Mouse (Mus musculus): ENCODE data around the gene Zfp324.
"Not testable (repeated sequence)": the region's sequence is repeated elsewhere in the genome, so short reads cannot be mapped to it uniquely, and the experiment has no call there.

Zfp324 gene

DNA sequence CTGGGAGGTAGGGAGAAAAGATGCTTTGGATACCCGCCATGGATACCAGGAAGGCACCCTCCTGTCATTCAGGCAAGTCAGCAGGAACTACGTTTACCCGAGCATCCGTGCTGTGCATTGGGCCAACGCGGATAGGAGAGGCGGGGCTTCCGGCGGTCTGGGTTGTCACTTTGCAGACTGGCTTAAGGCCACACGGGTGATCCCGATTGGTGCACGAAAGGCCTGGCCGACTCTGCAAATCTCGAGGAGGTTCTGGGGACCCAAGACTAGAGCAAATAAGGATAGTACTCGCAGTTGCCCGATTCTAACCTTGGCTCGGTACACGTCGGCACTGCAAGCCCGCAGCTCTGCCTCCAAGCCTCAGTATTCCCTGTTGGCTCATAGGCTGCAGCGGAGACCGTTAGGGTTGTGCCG, at the start of gene Zfp324:
Zfp324 (plus strand) TSS at position 161 of the 414 bp plus-strand sequence.
- DNase-seq (ENCODE audit: low spot score) = peak; percentile 72

DNA sequence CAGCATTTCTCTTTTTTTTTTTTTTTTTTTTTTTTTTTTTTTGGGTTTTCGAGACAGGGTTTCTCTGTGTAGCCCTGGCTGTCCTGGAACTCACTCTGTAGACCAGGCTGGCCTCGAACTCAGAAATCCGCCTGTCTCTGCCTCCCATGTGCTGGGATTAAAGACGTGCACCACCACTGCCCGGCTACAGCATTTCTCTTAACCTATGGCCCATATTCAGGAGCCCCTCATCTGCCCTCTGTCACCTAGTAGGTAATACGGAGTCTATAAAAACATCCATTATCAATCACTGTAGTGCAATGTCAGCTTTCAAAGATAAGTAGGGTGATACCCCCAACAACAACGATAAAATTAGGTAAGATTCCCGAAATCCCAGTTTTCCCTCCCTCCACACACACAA, 45.1 kb upstream of the Zfp324 start:
- not testable (repeated sequence) for DNase-seq (ENCODE audit: low spot score)

DNA sequence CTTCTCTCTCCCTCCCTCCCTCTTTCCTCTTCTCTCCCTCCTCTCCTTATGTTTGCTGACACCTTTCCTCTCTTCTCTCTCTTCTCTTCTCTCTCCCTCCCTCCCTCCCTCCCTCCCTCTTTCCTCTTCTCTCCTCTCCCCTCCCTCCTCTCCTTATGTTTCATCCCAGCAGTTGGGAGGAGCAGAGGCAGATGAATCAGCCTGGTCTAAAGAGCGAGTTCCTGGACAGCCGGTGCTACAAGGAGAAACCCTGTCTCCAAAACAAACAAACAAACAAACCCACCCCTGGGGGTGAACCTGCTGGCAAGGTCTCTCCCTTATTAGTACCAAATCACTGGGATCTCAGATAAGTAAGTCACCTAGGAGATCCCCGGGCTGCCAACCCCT, 44.3 kb upstream of the Zfp324 start:
- DNase-seq (ENCODE audit: low spot score) = no peak

DNA sequence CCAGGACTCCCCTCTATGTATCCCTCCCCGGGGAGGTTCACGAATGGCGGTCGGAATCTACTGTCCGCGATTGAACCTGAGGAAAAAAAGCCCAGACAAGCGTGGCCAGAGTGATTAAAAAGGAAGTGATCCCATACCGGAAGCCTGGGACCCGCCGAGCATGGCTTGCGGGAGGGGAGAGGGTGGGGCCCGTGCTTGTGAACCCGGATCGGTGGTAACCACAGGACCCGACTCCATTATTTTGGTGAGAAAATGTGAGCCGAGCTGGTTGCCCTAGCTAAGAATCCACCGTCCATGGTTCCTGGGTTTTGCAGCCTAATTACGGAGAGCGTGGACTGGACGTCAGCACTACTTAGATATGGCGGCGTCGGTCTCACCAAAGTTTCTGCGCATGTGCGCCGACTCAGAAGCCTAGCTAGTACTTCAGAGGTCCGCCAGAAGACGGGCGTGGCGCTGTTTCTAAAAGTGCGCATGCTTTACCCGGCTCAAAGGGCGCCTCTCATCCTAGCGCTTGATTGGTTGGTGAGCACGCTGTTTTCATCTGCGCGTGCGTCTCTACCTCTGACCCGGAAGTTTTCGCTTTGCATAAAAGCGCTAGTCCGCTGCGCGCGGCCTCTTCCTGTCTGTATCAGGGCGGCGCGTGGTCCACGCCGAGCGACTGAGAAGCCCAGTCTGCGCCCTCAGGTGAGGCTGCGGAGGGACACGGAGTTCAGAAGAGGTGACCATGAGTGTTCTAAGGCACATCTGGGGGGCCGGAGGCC, 43.8 kb upstream of the Zfp324 start, which contains the start of gene Rps5:
Rps5 (plus strand) TSS at position 586 of the 761 bp plus-strand sequence.
- DNase-seq (ENCODE audit: low spot score) = peak; percentile 96

DNA sequence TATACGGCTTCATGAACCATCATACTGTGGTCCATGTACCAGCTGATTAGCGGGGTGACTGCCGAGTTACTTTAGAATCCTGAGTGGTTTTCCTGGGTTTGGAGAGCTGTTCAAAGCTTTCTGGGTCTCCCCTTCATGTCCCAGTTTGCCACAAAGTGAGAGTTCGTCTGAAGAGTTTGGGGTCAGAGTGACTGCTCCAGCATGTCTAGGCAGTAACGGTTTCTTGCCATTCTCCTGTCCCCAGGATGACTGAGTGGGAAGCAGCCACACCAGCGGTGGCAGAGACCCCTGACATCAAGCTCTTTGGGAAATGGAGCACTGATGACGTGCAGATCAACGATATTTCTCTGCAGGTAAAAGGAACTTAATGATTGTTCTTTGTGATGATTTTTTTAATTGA, 42.9 kb upstream of the Zfp324 start:
- DNase-seq (ENCODE audit: low spot score) = no peak

DNA sequence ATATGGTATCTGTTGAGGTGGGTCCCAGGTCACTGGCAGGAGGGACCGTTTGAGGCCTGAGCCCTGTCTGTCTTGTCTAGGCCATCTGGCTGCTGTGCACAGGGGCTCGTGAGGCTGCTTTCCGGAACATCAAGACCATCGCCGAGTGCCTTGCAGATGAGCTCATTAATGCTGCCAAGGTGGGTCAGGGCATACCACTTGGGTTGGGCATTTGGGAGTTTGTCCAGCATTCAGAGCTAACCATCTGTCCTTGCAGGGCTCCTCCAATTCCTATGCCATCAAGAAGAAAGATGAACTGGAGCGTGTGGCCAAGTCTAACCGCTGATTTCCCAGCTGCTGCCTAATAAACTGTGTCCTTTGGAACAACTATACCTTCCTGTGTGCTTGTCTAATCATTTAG, 39.3 kb upstream of the Zfp324 start:
- DNase-seq (ENCODE audit: low spot score) = no peak

DNA sequence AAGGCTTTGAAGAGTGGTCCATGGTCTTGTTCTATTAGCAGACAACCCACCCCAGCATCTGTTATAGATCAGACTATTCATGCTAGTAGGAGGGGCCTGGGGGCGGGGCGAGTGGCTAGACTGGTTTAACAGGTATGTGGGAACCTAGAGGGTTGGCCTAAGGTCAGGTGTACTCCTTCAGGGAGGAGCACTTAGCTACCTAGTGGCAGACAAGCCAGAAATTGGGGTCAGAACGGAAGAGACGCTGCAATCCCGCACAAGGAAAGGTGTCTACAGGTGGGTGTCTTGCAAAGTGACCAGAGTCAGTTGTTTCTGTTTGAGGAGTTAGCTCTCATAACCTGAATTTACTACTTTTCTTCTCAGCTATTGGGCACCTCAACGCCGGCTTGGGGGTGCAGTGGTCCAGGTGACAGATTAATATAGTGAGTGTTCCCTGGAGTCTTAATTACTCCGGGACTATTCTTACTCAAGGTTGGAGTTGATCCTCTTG, 38.4 kb upstream of the Zfp324 start, which contains the start of gene Rnf225:
Rnf225 (plus strand) TSS at position 226 of the 490 bp plus-strand sequence.
- DNase-seq (ENCODE audit: low spot score) = peak; percentile 16

DNA sequence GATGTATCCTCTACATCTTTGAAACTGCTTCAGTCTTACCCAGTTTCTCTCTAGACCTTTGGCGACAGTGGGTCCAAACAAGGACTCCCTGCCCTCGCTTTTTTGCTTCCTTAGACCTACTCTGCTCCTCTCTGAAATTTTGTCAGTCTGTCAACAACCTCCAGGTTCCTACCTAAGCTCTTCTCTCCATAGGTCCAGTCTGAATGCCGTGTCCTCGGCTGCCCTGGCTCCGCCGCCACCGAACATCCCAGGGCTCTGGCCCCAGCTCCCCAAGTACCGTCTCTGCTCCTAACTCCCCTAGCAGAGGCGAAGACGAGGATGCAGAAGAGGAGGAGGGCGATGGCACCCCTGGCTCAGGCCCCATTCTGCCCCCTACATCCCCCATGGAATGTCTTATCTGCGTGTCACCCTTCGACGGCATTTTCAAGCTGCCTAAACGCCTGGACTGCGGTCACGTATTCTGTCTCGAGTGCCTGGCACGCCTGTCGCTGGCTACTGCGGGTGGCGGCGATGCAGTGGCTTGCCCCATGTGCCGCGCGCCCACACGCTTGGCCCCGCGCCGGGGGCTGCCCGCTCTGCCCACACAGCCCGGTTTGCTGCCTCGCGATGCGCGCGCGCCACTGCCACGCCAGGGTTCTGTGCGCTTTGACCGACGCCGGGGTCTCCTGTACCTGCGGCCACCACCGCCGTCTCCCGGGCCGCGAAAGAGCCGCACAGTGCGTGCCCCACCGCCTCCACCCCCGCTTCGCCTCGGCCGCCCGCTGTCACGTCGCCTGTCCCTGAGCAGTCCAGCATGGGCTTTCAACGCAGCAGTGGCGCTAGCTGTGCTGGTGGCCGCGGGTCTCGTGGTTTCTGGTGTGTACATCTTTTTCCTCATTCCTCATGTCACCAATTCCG, 37.7 kb upstream of the Zfp324 start:
- no peak for DNase-seq (ENCODE audit: low spot score)

DNA sequence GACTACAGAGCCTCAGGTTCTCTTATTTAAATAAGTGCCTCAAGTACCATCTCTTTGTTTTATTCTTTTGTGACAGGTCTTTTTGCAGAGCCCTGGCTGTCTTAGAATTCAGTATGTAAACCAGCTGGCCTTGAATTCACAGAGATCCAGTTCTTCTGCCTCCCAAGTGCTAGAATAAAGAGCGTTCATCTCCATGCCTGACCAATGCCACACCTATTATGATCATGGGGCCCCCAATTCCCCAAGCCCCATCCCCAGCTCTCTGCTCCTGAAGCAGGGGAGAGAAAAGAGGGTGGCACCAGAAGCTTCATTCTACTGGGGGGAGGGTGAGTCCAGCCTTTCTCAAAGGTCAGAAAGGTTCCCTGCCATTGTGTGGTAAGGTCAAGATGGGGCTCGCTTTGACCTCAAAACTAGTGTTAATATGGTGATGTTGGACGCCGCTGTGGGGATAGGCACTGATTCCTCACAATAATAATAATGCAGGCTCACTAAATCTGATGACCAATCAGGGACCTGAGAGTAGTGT, 32.0 kb upstream of the Zfp324 start:
- no peak for DNase-seq (ENCODE audit: low spot score)

DNA sequence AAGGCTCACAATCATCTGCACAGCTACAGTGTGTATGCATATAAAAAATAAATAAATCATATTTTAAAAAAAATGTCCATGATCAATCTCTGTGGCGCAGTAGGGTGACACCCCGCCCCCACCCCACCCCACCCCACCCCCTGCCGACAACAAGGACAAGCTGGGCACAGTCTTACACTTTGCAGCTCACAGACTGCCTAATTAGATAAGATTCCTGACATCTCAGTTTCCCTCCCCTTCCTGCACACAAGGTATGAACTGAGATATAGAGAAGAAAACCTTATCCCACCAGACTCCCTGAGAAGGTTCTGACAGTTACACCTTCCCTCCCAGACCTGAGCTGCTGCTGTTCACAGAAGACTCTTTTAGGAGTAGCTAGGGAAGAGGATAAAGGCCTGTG, 30.8 kb upstream of the Zfp324 start:
- no peak for DNase-seq (ENCODE audit: low spot score)

DNA sequence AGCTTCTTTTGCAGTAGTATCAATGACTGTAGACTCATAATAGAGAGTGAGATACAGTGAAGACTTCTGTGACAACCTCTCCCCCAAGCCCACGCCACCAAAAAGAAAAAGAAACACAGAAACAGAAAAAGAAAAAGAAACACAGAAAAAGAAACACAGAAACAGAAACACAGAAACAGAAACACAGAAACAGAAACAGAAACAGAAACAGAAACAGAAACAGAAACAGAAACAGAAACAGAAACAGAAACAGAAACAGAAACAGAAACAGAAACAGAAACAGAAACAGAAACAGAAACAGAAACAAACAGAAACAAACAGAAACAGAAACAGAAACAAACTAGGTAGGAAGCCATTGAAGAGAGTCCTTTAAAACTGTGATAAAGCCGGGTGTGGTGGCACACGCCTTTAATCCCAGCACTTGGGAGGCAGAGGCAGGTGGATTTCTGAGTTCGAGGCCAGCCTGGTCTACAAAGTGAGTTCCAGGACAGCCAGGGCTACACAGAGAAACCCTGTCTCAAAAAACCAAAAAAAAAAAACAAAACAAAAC, 28.3 kb upstream of the Zfp324 start:
- not testable (repeated sequence) for DNase-seq (ENCODE audit: low spot score)

DNA sequence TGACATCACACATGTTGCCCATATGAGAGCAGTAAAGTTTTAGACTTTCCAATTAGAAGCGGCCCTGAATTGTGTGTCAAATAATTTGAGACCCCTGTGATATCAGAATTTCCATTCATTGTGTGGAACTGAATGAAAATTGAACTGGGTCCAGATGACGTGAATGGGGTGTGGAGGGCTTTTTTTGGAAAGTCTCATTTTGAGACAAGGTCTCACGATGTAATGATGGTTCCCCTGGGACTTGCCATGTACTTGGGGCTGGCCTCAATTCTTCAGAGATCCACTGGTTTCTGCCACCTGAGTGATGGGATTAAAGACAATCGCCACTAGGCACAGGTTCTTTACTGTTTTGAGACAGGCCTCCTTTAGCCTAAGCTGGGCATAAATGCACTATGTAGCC, 25.0 kb upstream of the Zfp324 start:
- DNase-seq (ENCODE audit: low spot score) = no peak

DNA sequence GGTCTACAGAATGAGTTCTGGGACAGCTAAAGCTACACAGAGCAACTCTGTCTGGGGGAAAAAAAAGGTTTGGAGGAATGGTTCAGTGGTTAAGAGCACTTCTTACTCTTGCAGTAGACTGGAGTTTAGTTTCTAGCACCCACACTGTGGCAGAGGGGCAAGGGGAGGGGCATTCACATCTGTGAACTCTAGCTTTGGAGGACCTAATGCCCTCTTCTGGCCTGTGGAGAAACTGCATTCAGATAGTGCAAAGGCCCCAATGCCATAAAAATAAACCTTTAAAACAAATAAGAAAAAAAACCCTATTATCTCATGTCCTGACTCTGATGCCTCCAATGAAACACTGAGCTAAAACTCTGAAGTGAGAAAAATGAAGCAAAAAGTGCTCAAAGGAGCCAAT, 22.1 kb upstream of the Zfp324 start:
- DNase-seq (ENCODE audit: low spot score) = no peak

DNA sequence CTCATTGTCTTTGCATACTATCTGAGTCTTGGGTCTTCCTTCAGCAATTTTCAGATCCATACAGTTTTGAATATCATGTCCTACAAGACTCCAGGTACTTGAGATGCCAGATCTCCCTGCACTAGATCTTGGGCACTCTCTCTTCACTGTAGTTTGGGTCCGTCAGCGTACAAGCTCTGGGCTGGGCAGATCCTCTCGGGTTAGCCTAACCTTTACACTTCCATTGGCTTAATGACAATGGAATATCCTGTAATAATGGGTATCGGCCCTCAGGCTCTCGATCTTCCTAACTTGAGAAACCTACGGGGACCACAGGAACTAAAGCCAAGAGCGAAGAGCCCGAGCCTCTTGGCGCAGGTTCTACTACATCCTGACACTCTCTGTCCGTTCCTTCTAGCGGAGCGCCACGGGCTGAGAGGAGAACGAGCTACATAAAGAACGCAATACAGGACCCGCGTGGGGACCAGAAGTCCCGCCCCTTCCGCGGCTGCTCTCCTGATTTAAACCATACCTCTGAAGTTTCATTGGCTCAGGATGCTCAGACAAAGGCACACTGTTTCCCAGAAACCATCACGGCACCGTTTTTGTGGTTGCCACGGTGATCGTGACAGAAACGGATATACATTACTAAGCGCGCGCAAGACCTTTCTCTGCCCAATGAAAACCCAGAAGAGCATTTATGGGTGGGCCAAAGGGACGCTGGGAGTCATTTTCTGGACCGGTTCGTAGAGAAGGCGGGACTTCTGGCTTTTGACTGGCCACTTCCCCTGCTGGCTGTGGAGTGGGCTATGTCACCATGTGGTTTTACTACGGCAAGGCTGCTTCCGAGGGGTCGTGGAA, 16.4 kb upstream of the Zfp324 start:
- DNase-seq (ENCODE audit: low spot score) = peak; percentile 78

DNA sequence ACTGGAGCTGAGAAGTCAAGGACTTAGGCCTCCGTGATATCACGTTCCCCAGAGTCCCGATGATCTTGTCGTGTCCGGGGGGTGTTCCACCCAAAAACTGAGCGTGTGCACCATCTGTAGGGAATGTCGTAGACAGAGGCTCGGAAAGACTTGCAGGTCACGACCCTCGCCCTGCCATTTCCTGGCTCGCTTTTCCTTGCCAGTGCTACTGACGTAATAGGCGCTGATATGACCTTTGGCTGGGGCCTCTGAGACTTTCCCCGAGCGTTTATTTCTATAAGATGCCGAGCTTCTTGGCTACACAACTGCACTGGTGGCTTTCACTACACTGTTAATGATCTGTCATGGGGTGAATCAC, 15.8 kb upstream of the Zfp324 start:
- DNase-seq (ENCODE audit: low spot score) = no peak

DNA sequence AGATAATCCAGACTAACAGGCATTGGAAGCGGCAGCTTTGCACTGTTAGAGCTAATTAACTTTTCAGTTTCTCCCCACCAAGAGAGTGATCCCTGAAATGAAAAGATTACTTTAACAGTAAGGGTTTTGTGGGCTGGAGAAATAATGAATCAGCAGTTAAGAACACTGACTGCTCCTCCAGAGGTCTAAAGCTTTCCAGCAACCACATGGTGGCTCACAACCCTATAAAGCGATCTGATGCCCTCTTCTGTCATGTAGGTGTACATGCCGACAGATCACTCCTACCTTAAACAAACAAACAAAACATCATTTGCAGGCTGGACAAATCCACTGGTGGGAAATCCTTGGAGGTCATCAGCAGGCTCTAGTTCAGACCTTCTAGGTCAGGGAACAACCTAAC, 10.7 kb upstream of the Zfp324 start:
- DNase-seq (ENCODE audit: low spot score) = no peak

DNA sequence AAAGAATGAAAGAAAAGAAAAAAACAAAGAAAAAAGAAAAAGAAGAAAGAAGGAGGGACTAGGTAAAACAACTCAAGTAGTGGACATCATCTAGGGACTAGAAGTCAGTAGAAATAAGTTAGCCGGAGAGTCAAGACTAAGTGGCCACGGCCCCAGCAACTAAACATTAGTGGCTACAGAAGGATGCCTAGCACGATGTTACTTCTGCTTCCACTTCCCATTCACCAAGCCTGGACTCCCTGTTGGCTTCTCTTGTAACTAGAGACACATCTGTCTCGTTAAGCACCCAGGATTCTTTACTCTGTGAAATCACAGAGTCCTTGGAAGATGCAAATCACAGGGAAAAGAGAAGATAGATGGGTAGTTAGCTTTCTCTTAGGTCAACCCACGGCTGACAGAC, 8.1 kb upstream of the Zfp324 start:
- no peak for DNase-seq (ENCODE audit: low spot score)

DNA sequence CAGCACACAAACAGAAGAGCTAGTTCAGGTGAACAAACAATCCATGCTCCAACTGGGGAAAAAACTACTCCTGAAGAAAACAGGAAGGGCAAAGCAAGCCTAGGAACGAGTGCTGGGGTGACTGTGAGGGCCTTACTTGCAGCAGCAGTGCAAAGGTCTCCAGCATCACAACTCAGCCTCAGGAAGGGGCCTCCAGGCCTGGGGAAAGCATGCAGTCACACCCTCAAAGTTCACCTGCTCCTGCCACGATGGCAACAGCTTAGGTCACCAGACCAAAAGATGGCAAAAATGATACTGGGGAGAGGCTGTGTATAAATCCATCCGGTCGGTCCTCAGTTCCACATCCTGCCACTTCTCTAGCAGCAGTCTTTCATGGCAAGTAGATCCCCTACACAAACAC, 6.7 kb upstream of the Zfp324 start:
- no peak for DNase-seq (ENCODE audit: low spot score)

DNA sequence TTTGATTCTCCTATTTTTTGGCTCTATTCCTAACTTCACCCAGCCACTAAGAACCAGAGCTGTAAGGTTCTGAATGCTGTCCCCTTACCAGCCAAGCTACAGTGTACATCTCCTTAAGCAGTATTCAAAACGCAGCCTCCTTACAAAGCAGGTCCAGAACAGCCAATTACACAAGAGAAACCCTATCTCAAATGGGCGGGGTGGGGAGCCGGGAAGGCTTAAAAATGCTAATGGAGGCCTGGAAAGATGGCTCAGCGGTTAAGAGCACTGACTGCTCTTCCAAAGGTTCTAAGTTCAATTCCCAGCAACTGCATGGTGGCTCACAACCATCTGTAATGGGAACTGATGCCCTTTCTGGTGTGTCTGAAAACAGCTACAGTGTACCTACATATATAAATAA, 5.9 kb upstream of the Zfp324 start:
- DNase-seq (ENCODE audit: low spot score) = no peak

DNA sequence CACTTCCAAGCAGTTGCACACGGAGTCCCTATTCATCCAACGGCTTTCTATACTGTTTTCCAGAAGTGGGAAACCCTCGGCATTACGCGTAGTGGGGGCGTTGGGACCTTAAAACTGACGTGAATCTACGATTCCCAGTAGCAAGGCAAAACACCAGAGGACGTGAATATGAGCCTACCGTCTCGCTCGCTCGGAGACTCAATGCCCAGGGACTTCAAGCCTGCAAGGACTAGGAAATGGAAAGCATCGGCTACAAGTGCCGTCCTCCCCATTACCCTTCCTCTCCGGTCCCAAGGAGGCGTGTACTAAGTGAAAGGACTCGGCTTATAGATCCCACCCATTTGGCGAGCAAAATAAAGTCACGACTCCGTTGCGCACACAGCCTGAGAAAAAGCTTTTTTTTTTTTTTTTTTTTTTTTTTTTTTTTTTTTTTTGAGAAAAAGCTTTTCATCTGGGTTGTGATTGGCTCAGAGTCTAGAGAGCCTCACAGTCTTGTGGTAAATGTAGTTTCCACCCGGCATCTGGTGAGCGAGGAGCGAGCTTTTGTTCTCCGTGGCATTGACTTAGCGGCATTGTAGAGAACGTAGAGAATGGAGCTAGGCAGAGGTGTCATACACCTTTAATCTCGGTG, 4.0 kb upstream of the Zfp324 start:
- DNase-seq (ENCODE audit: low spot score) = peak; percentile 18

Measured in ovary, postnatal 10 days (tissue).